Mouse (Mus musculus) embryonic fibroblast, embryonic 13.5 days (primary cell): ENCODE measurements at regions not wholly inside any gene's neighbourhood (a gene's known extent, or its start where the extent isn't known, plus 50 kb on each side); places are given as distances from the start of the nearest gene placed in this dataset.

Source experiments
- H3K27ac ChIP-seq: 2 replicates; pipeline ENCODE4 v1.5.1; 2012; ENCODE audit warnings: low read length, control low read depth, inconsistent platforms; ENCODE audit not compliant: insufficient read depth
- H3K4me1 ChIP-seq: 2 replicates; pipeline ENCODE4 v1.6.1; 2011; ENCODE audit warnings: low read length; ENCODE audit not compliant: control insufficient read depth, insufficient read depth
- H3K4me3 ChIP-seq: 2 replicates; pipeline ENCODE4 v1.5.1; 2011; ENCODE audit warnings: mild to moderate bottlenecking, control low read depth, low read length; ENCODE audit not compliant: insufficient read depth
- CTCF ChIP-seq: IDR thresholded peaks from 2 replicates; pipeline ENCODE4 v1.5.1; 2011; ENCODE audit warnings: mild to moderate bottlenecking, control low read depth, low read length, moderate library complexity, borderline replicate concordance; ENCODE audit not compliant: insufficient read depth
- POLR2A ChIP-seq: IDR thresholded peaks from 2 replicates; pipeline ENCODE4 v1.6.1; 2011; ENCODE audit warnings: low read depth, mild to moderate bottlenecking, control low read depth, low read length, moderate library complexity

DNA sequence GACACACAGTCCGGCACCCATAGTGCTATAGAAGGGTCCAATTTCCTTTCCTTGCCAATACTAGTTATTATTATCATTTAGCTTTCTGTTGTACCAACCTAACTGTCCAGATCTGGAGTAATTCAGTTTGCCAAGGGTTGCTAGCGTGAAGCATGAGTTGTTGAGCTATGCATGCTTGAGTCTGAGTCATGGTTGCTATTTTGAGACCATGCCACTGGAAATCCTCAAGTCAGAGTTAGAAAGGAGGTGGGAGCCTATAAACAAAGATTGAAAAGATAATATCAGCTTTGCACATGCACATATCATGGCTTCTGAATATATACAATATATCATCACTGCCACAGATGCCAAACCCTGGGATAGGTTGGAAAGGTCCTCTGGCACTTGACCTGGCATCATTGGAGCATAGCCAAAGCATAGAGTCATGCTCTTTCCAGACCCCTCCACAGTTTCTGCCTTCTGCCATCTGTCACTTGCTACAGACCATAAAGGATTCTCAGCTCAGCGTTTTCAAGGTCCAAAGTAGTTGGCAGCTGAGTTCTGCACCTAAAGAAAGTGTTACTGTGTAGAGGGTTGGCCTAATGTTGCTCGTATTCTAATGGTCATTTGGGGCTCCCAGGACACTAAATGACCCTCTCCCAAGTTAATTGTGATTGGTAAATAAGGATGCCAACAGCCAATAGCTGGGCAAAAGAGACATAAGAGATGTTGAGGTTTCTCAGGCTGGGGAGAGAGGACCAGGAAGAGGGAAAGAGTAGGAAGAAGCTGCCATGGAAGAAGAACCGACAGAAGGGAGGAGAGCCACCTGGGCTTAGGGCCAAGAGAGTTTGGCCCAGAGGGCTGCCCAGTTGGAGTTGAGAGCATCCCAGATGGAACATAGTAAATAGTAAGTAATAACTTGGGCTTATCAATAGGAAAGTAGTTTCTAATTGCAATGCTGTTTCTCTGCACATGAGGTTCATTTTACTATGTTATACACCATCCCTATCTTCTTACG is 586.9 kb downstream of the Ptprc start:
- TF ChIP-seq CTCF (no peak), POLR2A (no peak)
- Histone ChIP-seq H3K4me3 (no peak overlapping the region), H3K4me1 (peaks cover 4% of the 10 kb centered on the region; the same call in 1 of the 2 replicates), H3K27ac (peak overlapping the region; percentile 65; the same call in 1 of the 2 replicates)

- Histone ChIP-seq H3K4me3 (no peak overlapping the region), H3K4me1 (peaks cover 4% of the 10 kb centered on the region; the same call in 1 of the 2 replicates), H3K27ac (peak overlapping the region; percentile 25; the same call in 1 of the 2 replicates)
- TF ChIP-seq CTCF = no peak
- no peak for TF ChIP-seq POLR2A
Measured at GRCm38 (mm10) chr1:137587481-137588228, 587.9 kb downstream of the Ptprc start.

DNA sequence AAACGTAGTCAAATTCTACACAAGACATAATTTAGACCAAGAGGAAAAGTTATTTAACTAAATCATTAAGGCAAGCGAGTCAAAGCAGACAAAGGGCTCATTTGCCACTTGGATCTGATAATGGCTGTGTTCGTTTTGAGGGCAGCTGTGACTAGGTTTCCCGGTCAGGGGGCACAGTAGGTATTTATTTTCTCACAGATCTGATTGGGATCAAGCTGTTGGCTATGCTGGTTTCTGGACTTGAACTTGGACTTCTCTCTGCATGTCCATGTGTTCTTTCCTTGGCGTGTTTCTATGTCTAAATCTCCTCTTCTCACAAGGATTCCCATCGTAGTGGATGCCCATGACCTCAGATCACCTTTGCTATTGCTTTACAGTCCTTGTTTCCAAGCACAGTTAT is 590.8 kb downstream of the Ptprc start:
- no peak overlapping the region for H3K4me3 ChIP-seq
- no peak overlapping the region for H3K27ac ChIP-seq
- TF ChIP-seq POLR2A = no peak
- no peak for TF ChIP-seq CTCF
- peaks cover 4% of the 10 kb centered on the region; the same call in 1 of the 2 replicates for H3K4me1 ChIP-seq

DNA sequence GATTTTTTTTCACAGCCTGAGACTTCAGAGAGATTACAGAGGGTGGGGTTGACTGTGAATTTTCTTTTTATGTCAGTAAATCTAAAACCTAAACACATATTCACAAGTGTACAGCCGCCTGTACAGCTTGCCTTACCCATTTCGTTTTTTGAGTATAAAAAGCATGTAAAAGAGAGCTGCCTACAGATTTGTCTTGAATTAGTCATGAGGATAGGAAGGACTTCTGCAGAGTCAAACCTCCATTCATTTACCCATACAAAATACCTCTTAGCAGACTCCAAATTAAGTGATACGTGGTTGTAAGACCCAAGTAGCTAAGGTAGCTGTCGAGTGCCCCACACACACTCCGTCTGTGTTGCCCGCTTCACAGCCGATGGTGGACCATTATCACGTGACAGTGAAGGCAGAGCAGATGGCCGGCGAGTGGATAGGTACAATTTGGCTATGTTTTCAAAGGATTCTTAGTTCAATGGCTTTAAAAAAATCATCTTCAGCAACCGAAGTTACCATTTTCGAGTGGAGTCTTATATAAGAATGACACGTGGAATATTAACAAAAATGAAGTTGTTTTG is 591.3 kb downstream of the Ptprc start:
- no peak for TF ChIP-seq POLR2A
- TF ChIP-seq CTCF = no peak
- Histone ChIP-seq H3K27ac (no peak overlapping the region), H3K4me1 (peaks cover 4% of the 10 kb centered on the region; the same call in 1 of the 2 replicates), H3K4me3 (no peak overlapping the region)

GRCm38 (mm10) chr1:137577639-137578038 is 597.9 kb downstream of the Ptprc start:
- Histone ChIP-seq H3K4me3 (no peak overlapping the region), H3K4me1 (no peaks in the 10 kb centered on the region), H3K27ac (no peak overlapping the region)
- TF ChIP-seq POLR2A (no peak), CTCF (no peak)

DNA sequence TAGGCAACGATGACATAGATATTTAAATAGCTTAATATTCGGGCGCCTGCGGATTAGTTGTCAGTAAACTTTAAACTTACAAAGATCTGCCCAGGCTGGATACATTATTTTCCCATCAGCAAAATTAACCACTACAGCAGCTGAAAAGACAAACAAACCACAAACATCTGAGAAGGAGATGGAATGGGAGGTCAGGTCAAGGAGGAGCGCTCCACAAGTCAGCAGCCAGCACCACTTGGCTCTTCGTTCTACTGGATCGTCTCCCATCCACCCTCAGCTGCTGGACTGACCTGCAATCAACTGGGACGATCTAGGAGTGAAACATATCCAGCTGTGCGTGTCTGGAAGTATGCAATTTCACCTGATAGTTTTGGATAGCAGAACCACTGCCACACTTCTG is 599.3 kb downstream of the Ptprc start:
- no peak for TF ChIP-seq CTCF
- TF ChIP-seq POLR2A = no peak
- Histone ChIP-seq H3K27ac (no peak overlapping the region), H3K4me3 (no peak overlapping the region), H3K4me1 (no peaks in the 10 kb centered on the region)

- TF ChIP-seq POLR2A (no peak), CTCF (no peak)
- no peaks in the 10 kb centered on the region for H3K4me1 ChIP-seq
- no peak overlapping the region for H3K27ac ChIP-seq
- no peak overlapping the region for H3K4me3 ChIP-seq
Measured at GRCm38 (mm10) chr1:137575380-137575779, 600.1 kb downstream of the Ptprc start.

DNA sequence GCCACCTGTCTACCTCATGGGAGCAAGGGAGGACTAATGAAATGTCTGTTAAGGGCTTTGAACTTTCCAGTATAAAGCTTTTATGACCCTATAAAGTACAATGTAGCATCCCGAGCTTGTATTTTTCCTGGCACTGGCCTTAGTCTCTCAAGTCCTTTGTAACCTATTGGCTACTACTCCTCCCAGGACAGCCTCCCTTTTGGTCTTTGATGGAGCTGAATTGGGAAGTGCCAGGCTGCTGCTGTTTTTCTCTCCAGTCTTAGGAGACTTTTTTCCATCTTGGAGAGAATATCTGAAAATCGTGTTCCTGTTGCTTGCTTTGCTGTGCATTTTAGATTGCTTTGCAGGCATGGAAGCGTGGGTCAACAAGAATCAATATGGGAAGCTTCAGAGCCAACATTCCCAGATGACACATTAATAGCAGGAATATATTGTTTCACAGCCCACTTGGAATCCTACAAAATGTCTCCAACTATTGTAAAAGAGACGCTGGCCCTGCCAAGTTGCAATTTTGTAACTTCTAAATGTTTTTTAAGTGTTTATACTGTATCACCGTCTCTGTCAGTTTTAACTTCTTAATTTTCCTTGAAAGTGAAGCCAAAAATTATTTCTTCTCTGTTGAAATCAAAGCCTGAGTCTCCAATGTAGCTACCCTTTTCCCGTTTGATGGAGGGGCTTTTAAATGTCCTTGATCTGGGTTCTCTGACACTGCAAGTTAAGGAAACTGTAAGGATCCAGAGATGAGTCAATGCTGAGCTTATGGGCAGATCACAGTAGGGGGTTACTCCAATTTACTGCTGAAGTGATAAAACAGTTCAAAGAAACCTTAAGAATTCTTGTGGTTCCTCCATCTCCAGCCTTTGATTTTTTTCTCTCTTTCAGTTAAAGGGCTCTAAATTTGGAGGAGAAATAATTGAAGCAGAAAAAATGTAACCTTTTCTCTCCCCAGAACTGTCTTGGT is 603.3 kb downstream of the Ptprc start:
- H3K4me3 ChIP-seq = no peak overlapping the region
- no peak overlapping the region; the same call in 1 of the 2 replicates for H3K27ac ChIP-seq
- TF ChIP-seq CTCF (no peak), POLR2A (no peak)
- H3K4me1 ChIP-seq = no peaks in the 10 kb centered on the region
